Mouse (Mus musculus): Measurements from ENCODE around the gene Tmem30b. TPM values are rescaled to one million over a fixed set of nuclear protein-coding genes. Genes with fewer than 3 reads are reported as not detected.
A peak's percentile ranks its signal among the peaks of the same experiment; 100 is the strongest.
"Not testable (repeated sequence)": the region's sequence is repeated elsewhere in the genome, so short reads cannot be mapped to it uniquely, and the experiment has no call there.

The Tmem30b gene
- polyA plus RNA-seq, 1 experiment from 2014 or later, result 41.3 TPM

GRCm38 (mm10) chr12:73564795-73565619 is 18.8 kb upstream of the Tmem30b start:
- peak; percentile 66 for DNase-seq (ENCODE audit: low spot score)
- H3K9me3 ChIP-seq (ENCODE audit: control insufficient read depth, low read length), result no peaks in the 10 kb centered on the region
- no peak overlapping the region for H3K27ac ChIP-seq (ENCODE audit: low read depth)
- H3K9ac ChIP-seq (ENCODE audit: low read length), result 0 out of 2 replicates have a peak overlapping the region, but pooled peaks have one; percentile 13
- ATAC-seq (replicated peaks; ENCODE audit: low FRiP score, low TSS enrichment, low read depth), result no peak
- no peaks in the 10 kb centered on the region; the same call in 1 of the 2 replicates for H3K27me3 ChIP-seq (replicated peaks; ENCODE audit: control insufficient read depth, insufficient read depth, low read length)
- H3K4me3 ChIP-seq (ENCODE audit: low read depth, low read length), result peak overlapping the region; percentile 23
- peak overlapping the region; percentile 51 for H3K4me2 ChIP-seq (ENCODE audit: low read length)
- no peaks in the 10 kb centered on the region for H3K4me1 ChIP-seq (replicated peaks; ENCODE audit: control insufficient read depth, insufficient read depth, low read length)
- 20% methylated on average over 21 of the region's 21 CpGs for WGBS
- H3K36me3 ChIP-seq (ENCODE audit: control insufficient read depth, insufficient read depth, low read length), result no peaks in the 10 kb centered on the region

DNA sequence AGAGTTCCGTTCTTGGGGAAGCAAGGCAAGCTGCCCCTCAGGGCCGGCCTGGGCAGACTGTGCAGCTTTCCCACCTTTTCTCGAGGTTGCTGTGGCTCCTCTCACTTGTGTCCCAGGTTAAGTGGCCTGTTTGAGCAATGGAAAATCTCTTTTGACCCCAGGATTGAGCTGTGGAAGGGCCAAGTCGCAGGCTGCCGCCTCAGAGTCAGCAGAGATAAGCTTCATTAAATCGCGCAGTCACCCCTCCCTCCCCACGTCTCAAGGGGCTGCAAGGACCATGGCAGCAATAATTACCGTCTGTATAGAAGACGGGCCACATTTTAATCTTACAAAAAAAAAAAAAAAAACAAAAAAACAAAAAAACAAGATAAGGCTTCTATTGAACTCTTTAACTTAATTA is 18.0 kb upstream of the Tmem30b start:
- Histone ChIP-seq H3K9ac (ENCODE audit: low read length) (no peak overlapping the region), H3K4me1 (replicated peaks; ENCODE audit: control insufficient read depth, insufficient read depth, low read length) (no peaks in the 10 kb centered on the region), H3K4me2 (ENCODE audit: low read length) (no peak overlapping the region), H3K36me3 (ENCODE audit: control insufficient read depth, insufficient read depth, low read length) (no peaks in the 10 kb centered on the region), H3K27me3 (replicated peaks; ENCODE audit: control insufficient read depth, insufficient read depth, low read length) (no peaks in the 10 kb centered on the region; the same call in 1 of the 2 replicates), H3K27ac (ENCODE audit: low read depth) (no peak overlapping the region), H3K4me3 (ENCODE audit: low read depth, low read length) (no peak overlapping the region), H3K9me3 (ENCODE audit: control insufficient read depth, low read length) (no peaks in the 10 kb centered on the region)
- 33% methylated on average over 10 of the region's 10 CpGs for WGBS
- no peak for DNase-seq (ENCODE audit: low spot score)
- ATAC-seq (replicated peaks; ENCODE audit: low FRiP score, low TSS enrichment, low read depth), result no peak

DNA sequence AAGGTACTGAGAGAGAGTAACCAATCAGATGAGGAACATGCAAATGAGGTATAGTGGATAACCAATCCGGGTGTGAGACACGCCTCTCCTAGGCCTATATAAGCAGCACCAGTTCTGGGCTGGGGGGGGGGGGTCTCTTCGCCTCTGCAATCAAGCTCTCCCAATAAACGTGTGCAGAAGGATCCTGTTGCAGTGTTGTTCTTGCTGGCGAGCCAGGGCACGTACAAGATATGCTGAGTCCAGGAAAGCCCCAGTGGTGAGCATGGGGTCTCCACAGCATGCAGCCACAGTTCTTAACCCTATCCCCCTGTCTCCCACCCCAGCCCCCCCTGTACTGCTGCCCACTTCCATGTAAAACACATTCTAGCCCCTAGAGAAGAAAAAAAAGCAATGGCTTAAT is 16.9 kb upstream of the Tmem30b start:
- H3K4me3 ChIP-seq (ENCODE audit: low read depth, low read length); H3K27ac ChIP-seq (ENCODE audit: low read depth); DNase-seq (ENCODE audit: low spot score); ATAC-seq (replicated peaks; ENCODE audit: low FRiP score, low TSS enrichment, low read depth); H3K36me3 ChIP-seq (ENCODE audit: control insufficient read depth, insufficient read depth, low read length); H3K4me2 ChIP-seq (ENCODE audit: low read length); H3K4me1 ChIP-seq (replicated peaks; ENCODE audit: control insufficient read depth, insufficient read depth, low read length); H3K9ac ChIP-seq (ENCODE audit: low read length); H3K27me3 ChIP-seq (replicated peaks; ENCODE audit: control insufficient read depth, insufficient read depth, low read length); H3K9me3 ChIP-seq (ENCODE audit: control insufficient read depth, low read length): not testable (repeated sequence)
- WGBS, result 77% methylated on average over 6 of the region's 6 CpGs

GRCm38 (mm10) chr12:73560091-73560490 is 13.9 kb upstream of the Tmem30b start:
- H3K9ac ChIP-seq (ENCODE audit: low read length), result no peak overlapping the region
- 52% methylated on average over 7 of the region's 7 CpGs for WGBS

DNA sequence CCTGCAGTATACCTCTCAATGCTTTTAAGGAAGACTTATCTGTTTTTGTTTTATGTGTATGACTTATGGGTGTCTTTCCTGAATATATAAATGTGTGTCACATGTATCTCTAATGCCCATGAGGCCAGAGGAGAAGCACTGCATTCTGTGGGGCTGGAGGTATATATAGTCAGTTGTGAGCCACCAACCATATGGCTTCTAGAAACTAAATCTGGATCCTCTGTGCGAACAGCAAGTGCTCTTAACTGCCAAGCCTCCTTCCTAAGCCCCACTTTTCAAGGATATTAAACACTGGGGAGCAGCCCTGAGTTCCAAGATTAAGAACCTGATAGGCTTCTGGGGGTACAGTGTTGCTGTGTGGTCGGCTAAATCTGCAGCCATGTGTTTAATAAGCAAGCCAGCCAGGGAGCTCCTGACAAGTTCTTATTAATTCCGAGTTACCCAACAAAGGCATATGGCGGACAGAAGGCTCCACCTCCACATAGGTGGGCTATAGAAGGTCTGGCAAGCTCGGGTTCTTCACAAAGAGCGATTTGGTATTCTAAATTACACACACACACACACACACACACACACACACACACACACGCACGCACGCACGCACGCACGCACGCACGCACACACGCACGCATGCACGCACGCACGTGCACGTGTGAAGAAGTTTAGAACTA is 12.5 kb upstream of the Tmem30b start:
- no peak for ATAC-seq (replicated peaks; ENCODE audit: low FRiP score, low TSS enrichment, low read depth)
- no peaks in the 10 kb centered on the region for H3K27me3 ChIP-seq (replicated peaks; ENCODE audit: control insufficient read depth, insufficient read depth, low read length)
- DNase-seq (ENCODE audit: low spot score), result no peak
- no peaks in the 10 kb centered on the region for H3K9me3 ChIP-seq (ENCODE audit: control insufficient read depth, low read length)
- H3K9ac ChIP-seq (ENCODE audit: low read length), result no peak overlapping the region
- no peak overlapping the region for H3K27ac ChIP-seq (ENCODE audit: low read depth)
- H3K4me1 ChIP-seq (replicated peaks; ENCODE audit: control insufficient read depth, insufficient read depth, low read length), result no peaks in the 10 kb centered on the region
- no peaks in the 10 kb centered on the region for H3K36me3 ChIP-seq (ENCODE audit: control insufficient read depth, insufficient read depth, low read length)
- H3K4me2 ChIP-seq (ENCODE audit: low read length), result no peak overlapping the region
- H3K4me3 ChIP-seq (ENCODE audit: low read depth, low read length), result no peak overlapping the region
- 82% methylated on average over 20 of the region's 20 CpGs for WGBS

More at GRCm38 (mm10) chr12:73560091-73560490, 13.9 kb upstream of the Tmem30b start:
- no peak for DNase-seq (ENCODE audit: low spot score)
- H3K36me3 ChIP-seq (ENCODE audit: control insufficient read depth, insufficient read depth, low read length), result no peaks in the 10 kb centered on the region
- no peak overlapping the region for H3K4me2 ChIP-seq (ENCODE audit: low read length)
- H3K4me1 ChIP-seq (replicated peaks; ENCODE audit: control insufficient read depth, insufficient read depth, low read length), result no peaks in the 10 kb centered on the region
- no peaks in the 10 kb centered on the region for H3K9me3 ChIP-seq (ENCODE audit: control insufficient read depth, low read length)
- ATAC-seq (replicated peaks; ENCODE audit: low FRiP score, low TSS enrichment, low read depth), result no peak
- H3K27me3 ChIP-seq (replicated peaks; ENCODE audit: control insufficient read depth, insufficient read depth, low read length), result no peaks in the 10 kb centered on the region
- H3K4me3 ChIP-seq (ENCODE audit: low read depth, low read length), result no peak overlapping the region
- no peak overlapping the region for H3K27ac ChIP-seq (ENCODE audit: low read depth)

DNA sequence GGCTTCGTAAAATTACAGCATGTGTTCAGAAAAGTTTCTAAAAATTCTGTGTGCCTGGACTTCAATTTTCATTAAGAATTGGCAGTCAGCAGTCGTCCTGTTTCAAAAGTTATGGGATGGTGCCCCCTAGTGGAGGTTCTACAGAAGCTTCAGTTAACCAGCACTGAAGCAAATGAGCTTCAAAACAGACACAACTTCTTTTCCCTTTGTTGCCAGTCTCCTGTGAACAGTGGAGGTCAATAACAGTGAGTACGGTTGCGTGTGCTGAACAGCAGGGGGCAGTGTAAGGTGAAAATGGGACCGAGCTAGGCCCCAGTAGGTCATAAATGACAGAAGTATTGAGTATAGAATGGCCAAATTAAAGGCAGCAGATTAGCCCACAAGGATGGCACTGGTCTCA is 8.0 kb upstream of the Tmem30b start:
- DNase-seq (ENCODE audit: low spot score) (peak; percentile 82), ATAC-seq (replicated peaks; ENCODE audit: low FRiP score, low TSS enrichment, low read depth) (peak; percentile 60; the same call in 1 of the 2 replicates)
- Histone ChIP-seq H3K4me1 (replicated peaks; ENCODE audit: control insufficient read depth, insufficient read depth, low read length) (no peaks in the 10 kb centered on the region), H3K4me2 (ENCODE audit: low read length) (no peak overlapping the region), H3K27ac (ENCODE audit: low read depth) (no peak overlapping the region), H3K27me3 (replicated peaks; ENCODE audit: control insufficient read depth, insufficient read depth, low read length) (peaks cover 7% of the 10 kb centered on the region; the same call in 1 of the 2 replicates), H3K4me3 (ENCODE audit: low read depth, low read length) (no peak overlapping the region), H3K9me3 (ENCODE audit: control insufficient read depth, low read length) (no peaks in the 10 kb centered on the region), H3K36me3 (ENCODE audit: control insufficient read depth, insufficient read depth, low read length) (no peaks in the 10 kb centered on the region), H3K9ac (ENCODE audit: low read length) (no peak overlapping the region)
- WGBS, result 4% methylated on average over 5 of the region's 5 CpGs

DNA sequence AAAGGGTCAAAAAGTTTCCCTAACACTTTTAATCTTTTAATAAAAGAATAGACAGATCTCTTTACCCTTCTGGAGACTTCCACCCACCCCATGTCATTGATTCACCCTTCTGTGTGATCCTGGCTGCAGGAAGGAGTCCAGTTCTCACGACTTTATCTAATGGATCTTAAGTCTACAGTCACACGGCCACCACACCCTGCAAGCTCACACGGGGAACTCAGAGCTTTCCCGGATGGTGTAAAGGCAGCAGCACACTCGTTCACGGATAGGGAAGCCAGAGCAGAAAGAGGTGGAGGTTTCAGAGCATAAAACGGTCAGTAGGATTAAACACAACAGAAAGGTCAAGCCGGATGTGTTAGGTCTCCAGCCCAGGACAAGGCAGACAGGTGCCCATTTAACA is 2.1 kb upstream of the Tmem30b start:
- ATAC-seq (replicated peaks; ENCODE audit: low FRiP score, low TSS enrichment, low read depth) (no peak), DNase-seq (ENCODE audit: low spot score) (no peak)
- no peak overlapping the region for H3K4me2 ChIP-seq (ENCODE audit: low read length)
- H3K27ac ChIP-seq (ENCODE audit: low read depth), result no peak overlapping the region
- H3K9me3 ChIP-seq (ENCODE audit: control insufficient read depth, low read length), result no peaks in the 10 kb centered on the region
- H3K4me1 ChIP-seq (replicated peaks; ENCODE audit: control insufficient read depth, insufficient read depth, low read length), result 0 out of 2 replicates have a peak, but pooled peaks cover 5% of the 10 kb centered on the region
- 55% methylated on average over 8 of the region's 8 CpGs for WGBS
- no peak overlapping the region for H3K9ac ChIP-seq (ENCODE audit: low read length)
- H3K36me3 ChIP-seq (ENCODE audit: control insufficient read depth, insufficient read depth, low read length), result no peaks in the 10 kb centered on the region
- H3K4me3 ChIP-seq (ENCODE audit: low read depth, low read length), result no peak overlapping the region
- peaks cover 63% of the 10 kb centered on the region for H3K27me3 ChIP-seq (replicated peaks; ENCODE audit: control insufficient read depth, insufficient read depth, low read length)

- ATAC-seq (replicated peaks; ENCODE audit: low FRiP score, low TSS enrichment, low read depth), result no peak
- no peak overlapping the region for H3K9ac ChIP-seq (ENCODE audit: low read length)
- DNase-seq (ENCODE audit: low spot score), result no peak
- H3K4me3 ChIP-seq (ENCODE audit: low read depth, low read length), result no peak overlapping the region
- WGBS, result 43% methylated on average over 10 of the region's 10 CpGs
- no peak overlapping the region for H3K27ac ChIP-seq (ENCODE audit: low read depth)
- no peaks in the 10 kb centered on the region for H3K36me3 ChIP-seq (ENCODE audit: control insufficient read depth, insufficient read depth, low read length)
- H3K27me3 ChIP-seq (replicated peaks; ENCODE audit: control insufficient read depth, insufficient read depth, low read length), result peaks cover 69% of the 10 kb centered on the region
- no peak overlapping the region for H3K4me2 ChIP-seq (ENCODE audit: low read length)
- 0 out of 2 replicates have a peak, but pooled peaks cover 5% of the 10 kb centered on the region for H3K4me1 ChIP-seq (replicated peaks; ENCODE audit: control insufficient read depth, insufficient read depth, low read length)
- H3K9me3 ChIP-seq (ENCODE audit: control insufficient read depth, low read length), result no peaks in the 10 kb centered on the region
These were observed 1.5 kb upstream of the Tmem30b start for GRCm38 (mm10) chr12:73547646-73548045.

Data from intestine, embryonic 14.5 days (tissue).